Mouse (Mus musculus): ENCODE results near the gene Hsf2bp. TPM values are rescaled to one million over a fixed set of nuclear protein-coding genes. Genes with fewer than 3 reads are reported as not detected.

The Hsf2bp gene
- polyA plus RNA-seq, 1 experiment: 34.3 TPM

DNA sequence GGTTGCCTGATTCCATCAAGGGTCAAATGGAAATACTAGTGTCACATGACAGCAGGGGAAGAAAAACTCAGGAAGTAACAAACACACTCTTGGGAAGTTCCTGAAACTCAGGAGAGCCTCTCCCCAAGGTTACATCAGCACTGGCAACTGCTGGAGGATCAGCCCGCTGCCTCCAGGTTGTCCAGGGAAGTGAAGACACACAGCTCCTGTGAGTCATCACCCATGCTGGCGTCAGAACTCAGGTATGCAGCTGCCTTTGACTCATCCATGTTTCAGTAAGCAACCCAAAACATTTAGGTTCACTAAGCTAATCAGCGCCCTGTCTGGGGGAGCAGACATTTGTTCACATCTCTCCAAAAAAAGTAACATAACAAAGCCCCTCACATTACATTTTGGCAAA, 32.9 kb downstream of the Hsf2bp start:
- TF ChIP-seq POLR2A (IDR thresholded peaks at IDR 0.05; ENCODE audit: control insufficient read depth, low read depth, low read length): no peak
- TF ChIP-seq CTCF (IDR thresholded peaks at IDR 0.05; ENCODE audit: control insufficient read depth, insufficient read depth, insufficient replicate concordance, low read depth, low read length): no peak
- H3K27ac ChIP-seq (ENCODE audit: control insufficient read depth, insufficient read depth, low read depth, low read length): no peak overlapping the region
- no peak overlapping the region for H3K4me3 ChIP-seq (ENCODE audit: control insufficient read depth, low read depth, low read length)
- H3K27me3 ChIP-seq (ENCODE audit: control insufficient read depth, insufficient read depth, low read length): no peaks in the 10 kb centered on the region
- no peaks in the 10 kb centered on the region for H3K4me1 ChIP-seq (ENCODE audit: control insufficient read depth, insufficient read depth, low read length)
- peaks cover 2% of the 10 kb centered on the region; the same call in 1 of the 2 replicates for H3K36me3 ChIP-seq (ENCODE audit: control insufficient read depth, insufficient read depth, low read length)

DNA sequence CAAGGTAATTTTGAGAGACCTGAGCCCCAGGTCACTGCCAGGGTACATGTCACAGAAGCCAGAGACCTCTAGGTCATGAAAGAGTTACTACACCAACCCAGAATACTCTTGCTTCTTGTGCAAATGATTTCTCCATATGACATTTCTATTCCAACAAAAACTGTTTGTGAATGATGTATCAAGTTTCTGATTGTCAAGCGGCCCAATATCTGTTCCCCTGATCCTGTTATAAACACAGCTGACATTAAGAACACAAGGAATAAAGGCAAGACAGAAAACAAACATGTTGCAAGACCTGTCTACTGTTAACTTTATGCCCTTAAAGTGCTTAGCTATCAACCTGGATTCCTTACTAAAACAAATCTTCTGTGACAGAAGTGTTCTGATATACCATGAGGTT, 37.8 kb downstream of the Hsf2bp start:
- no peaks in the 10 kb centered on the region for H3K4me1 ChIP-seq (ENCODE audit: control insufficient read depth, insufficient read depth, low read length)
- no peak for TF ChIP-seq CTCF (IDR thresholded peaks at IDR 0.05; ENCODE audit: control insufficient read depth, insufficient read depth, insufficient replicate concordance, low read depth, low read length)
- TF ChIP-seq POLR2A (IDR thresholded peaks at IDR 0.05; ENCODE audit: control insufficient read depth, low read depth, low read length): no peak
- no peak overlapping the region for H3K27ac ChIP-seq (ENCODE audit: control insufficient read depth, insufficient read depth, low read depth, low read length)
- H3K4me3 ChIP-seq (ENCODE audit: control insufficient read depth, low read depth, low read length): no peak overlapping the region
- H3K36me3 ChIP-seq (ENCODE audit: control insufficient read depth, insufficient read depth, low read length): peaks cover 2% of the 10 kb centered on the region; the same call in 1 of the 2 replicates
- H3K27me3 ChIP-seq (ENCODE audit: control insufficient read depth, insufficient read depth, low read length): no peaks in the 10 kb centered on the region

DNA sequence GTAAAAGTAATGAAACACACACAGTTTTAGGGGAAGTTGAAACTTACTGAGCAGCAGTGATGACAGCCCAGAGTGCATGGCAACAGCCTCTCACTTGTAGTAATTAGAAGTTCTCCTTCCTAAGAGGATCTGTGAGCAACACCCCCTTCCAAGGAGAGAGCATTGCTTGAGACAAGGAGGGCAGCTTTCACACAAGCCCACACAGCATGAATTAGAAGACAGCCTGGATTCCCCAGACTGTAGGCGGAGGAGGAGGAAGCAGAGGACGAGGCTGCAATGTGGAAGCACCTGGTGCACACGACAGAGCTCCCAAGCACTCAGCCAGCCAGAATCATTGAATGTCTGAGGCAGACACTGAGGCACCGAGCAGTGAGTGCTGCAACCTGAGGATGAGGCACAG, 39.8 kb downstream of the Hsf2bp start:
- no peaks in the 10 kb centered on the region for H3K36me3 ChIP-seq (ENCODE audit: control insufficient read depth, insufficient read depth, low read length)

DNA sequence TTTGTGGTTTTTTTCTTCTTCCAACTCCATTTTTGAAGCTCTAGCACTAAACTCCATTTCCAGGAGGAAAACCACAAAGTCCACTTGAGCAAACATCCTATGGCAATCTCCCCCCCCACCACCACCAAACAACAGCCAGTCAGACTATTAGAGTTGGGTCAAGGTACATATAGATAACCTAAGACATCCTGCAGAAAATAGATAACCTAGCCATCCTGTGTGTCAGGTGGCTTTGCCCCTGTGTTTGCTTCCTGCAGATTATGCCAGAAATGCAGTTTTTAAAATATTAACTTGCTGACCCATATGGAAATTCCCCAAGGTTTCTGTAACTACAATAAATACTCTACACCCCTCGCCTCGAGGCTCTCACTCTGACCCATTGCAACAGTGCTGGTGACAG, 40.4 kb downstream of the Hsf2bp start:
- H3K36me3 ChIP-seq (ENCODE audit: control insufficient read depth, insufficient read depth, low read length): no peaks in the 10 kb centered on the region
- H3K4me3 ChIP-seq (ENCODE audit: control insufficient read depth, low read depth, low read length): no peak overlapping the region
- H3K4me1 ChIP-seq (ENCODE audit: control insufficient read depth, insufficient read depth, low read length): no peaks in the 10 kb centered on the region
- no peaks in the 10 kb centered on the region for H3K27me3 ChIP-seq (ENCODE audit: control insufficient read depth, insufficient read depth, low read length)
- TF ChIP-seq POLR2A (IDR thresholded peaks at IDR 0.05; ENCODE audit: control insufficient read depth, low read depth, low read length) (no peak), CTCF (IDR thresholded peaks at IDR 0.05; ENCODE audit: control insufficient read depth, insufficient read depth, insufficient replicate concordance, low read depth, low read length) (no peak)
- no peak overlapping the region for H3K27ac ChIP-seq (ENCODE audit: control insufficient read depth, insufficient read depth, low read depth, low read length)

More for the DNA sequence above, 39.8 kb downstream of the Hsf2bp start:
- Histone ChIP-seq H3K27me3 (ENCODE audit: control insufficient read depth, insufficient read depth, low read length) (no peaks in the 10 kb centered on the region), H3K4me3 (ENCODE audit: control insufficient read depth, low read depth, low read length) (no peak overlapping the region), H3K4me1 (ENCODE audit: control insufficient read depth, insufficient read depth, low read length) (no peaks in the 10 kb centered on the region), H3K27ac (ENCODE audit: control insufficient read depth, insufficient read depth, low read depth, low read length) (no peak overlapping the region)
- no peak for TF ChIP-seq POLR2A (IDR thresholded peaks at IDR 0.05; ENCODE audit: control insufficient read depth, low read depth, low read length)
- TF ChIP-seq CTCF (IDR thresholded peaks at IDR 0.05; ENCODE audit: control insufficient read depth, insufficient read depth, insufficient replicate concordance, low read depth, low read length): no peak

DNA sequence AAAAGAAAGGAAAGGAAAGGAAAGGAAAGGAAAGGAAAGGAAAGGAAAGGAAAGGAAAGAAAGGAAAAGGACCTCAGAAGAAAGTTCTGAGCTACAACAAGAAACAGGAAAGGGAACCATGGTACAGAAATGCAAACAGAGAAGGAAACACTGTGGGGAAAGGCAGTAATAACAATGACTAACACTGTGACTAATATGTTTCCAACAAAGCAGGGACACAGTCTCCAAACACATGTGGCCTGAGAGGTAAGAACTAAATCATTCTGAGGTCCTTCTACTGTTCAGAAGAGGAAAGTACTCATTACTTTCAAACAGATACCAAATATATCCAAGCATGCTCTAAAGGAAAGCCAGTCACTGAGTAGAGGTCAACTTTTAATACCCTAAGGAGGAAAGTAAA, 42.0 kb downstream of the Hsf2bp start:
- Histone ChIP-seq H3K27me3 (ENCODE audit: control insufficient read depth, insufficient read depth, low read length) (no peaks in the 10 kb centered on the region), H3K4me3 (ENCODE audit: control insufficient read depth, low read depth, low read length) (no peak overlapping the region), H3K27ac (ENCODE audit: control insufficient read depth, insufficient read depth, low read depth, low read length) (no peak overlapping the region), H3K36me3 (ENCODE audit: control insufficient read depth, insufficient read depth, low read length) (no peaks in the 10 kb centered on the region), H3K4me1 (ENCODE audit: control insufficient read depth, insufficient read depth, low read length) (no peaks in the 10 kb centered on the region)
- TF ChIP-seq CTCF (IDR thresholded peaks at IDR 0.05; ENCODE audit: control insufficient read depth, insufficient read depth, insufficient replicate concordance, low read depth, low read length) (no peak), POLR2A (IDR thresholded peaks at IDR 0.05; ENCODE audit: control insufficient read depth, low read depth, low read length) (no peak)

DNA sequence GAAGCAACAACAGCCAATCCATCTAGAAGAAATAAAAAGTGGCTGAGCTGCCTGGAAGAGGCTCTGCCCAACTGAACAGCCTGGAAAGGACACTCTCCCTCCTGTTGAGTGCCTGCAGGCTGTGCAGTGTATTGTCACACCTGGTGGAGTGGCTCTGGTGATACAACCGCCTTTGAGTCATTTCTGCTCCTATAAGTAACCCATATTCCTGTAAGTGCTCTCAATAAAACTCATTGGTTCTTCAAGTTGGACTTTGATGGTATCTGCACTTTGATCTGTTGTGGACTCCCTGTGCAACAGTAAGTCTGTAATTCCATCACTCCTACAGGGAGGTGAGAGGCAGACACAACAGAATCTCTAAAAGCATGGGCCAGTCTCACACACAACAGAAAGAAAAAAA, 42.8 kb downstream of the Hsf2bp start:
- Histone ChIP-seq H3K4me3 (ENCODE audit: control insufficient read depth, low read depth, low read length) (no peak overlapping the region), H3K27ac (ENCODE audit: control insufficient read depth, insufficient read depth, low read depth, low read length) (no peak overlapping the region), H3K27me3 (ENCODE audit: control insufficient read depth, insufficient read depth, low read length) (no peaks in the 10 kb centered on the region), H3K4me1 (ENCODE audit: control insufficient read depth, insufficient read depth, low read length) (no peaks in the 10 kb centered on the region), H3K36me3 (ENCODE audit: control insufficient read depth, insufficient read depth, low read length) (no peaks in the 10 kb centered on the region)
- TF ChIP-seq CTCF (IDR thresholded peaks at IDR 0.05; ENCODE audit: control insufficient read depth, insufficient read depth, insufficient replicate concordance, low read depth, low read length) (no peak), POLR2A (IDR thresholded peaks at IDR 0.05; ENCODE audit: control insufficient read depth, low read depth, low read length) (no peak)

DNA sequence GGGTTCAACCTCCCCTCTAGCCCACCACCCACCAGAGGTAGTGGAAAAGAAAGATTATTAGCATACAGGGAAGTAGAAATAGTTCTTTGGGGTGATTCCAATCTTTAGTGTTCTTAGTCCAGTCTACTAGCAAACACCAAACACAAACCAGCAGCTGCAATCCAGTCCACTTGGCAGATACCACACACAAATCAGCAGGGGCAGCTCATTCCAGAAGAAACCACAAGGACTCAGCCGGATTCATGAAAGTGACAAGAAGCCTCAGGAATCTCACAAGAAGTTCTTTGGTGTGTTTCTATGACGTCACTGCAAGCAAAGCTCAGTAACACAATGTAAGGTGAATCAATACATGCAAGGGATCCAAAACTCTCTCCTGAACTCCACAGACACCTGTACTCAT, 44.1 kb downstream of the Hsf2bp start:
- TF ChIP-seq CTCF (IDR thresholded peaks at IDR 0.05; ENCODE audit: control insufficient read depth, insufficient read depth, insufficient replicate concordance, low read depth, low read length) (no peak), POLR2A (IDR thresholded peaks at IDR 0.05; ENCODE audit: control insufficient read depth, low read depth, low read length) (no peak)
- H3K4me1 ChIP-seq (ENCODE audit: control insufficient read depth, insufficient read depth, low read length): no peaks in the 10 kb centered on the region
- H3K27me3 ChIP-seq (ENCODE audit: control insufficient read depth, insufficient read depth, low read length): no peaks in the 10 kb centered on the region
- no peak overlapping the region for H3K27ac ChIP-seq (ENCODE audit: control insufficient read depth, insufficient read depth, low read depth, low read length)
- H3K36me3 ChIP-seq (ENCODE audit: control insufficient read depth, insufficient read depth, low read length): no peaks in the 10 kb centered on the region
- H3K4me3 ChIP-seq (ENCODE audit: control insufficient read depth, low read depth, low read length): no peak overlapping the region

DNA sequence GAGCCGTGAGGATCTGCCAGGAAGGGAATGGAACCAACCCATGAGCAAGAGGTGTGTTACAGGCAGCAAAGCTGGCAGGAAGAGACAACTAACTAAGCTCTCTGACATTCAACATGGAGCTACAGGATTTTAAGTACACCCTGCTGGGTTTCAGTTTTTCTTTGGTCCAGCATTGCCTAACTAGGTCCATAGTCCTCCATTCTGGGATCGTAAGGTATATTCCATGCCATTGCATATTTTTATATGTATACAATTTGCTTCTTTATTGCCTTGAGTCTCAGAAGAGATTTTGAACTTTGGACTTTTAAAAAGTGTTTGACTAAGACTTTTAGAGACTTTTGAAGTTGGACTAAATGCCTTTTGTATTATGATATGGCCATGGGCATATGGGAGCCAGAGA, 47.1 kb downstream of the Hsf2bp start:
- Histone ChIP-seq H3K27ac (ENCODE audit: control insufficient read depth, insufficient read depth, low read depth, low read length) (no peak overlapping the region), H3K27me3 (ENCODE audit: control insufficient read depth, insufficient read depth, low read length) (no peaks in the 10 kb centered on the region), H3K36me3 (ENCODE audit: control insufficient read depth, insufficient read depth, low read length) (no peaks in the 10 kb centered on the region), H3K4me3 (ENCODE audit: control insufficient read depth, low read depth, low read length) (no peak overlapping the region), H3K4me1 (ENCODE audit: control insufficient read depth, insufficient read depth, low read length) (no peaks in the 10 kb centered on the region)
- TF ChIP-seq CTCF (IDR thresholded peaks at IDR 0.05; ENCODE audit: control insufficient read depth, insufficient read depth, insufficient replicate concordance, low read depth, low read length) (no peak), POLR2A (IDR thresholded peaks at IDR 0.05; ENCODE audit: control insufficient read depth, low read depth, low read length) (no peak)

All from testis, adult 2 months (tissue).